Mouse (Mus musculus): ENCODE data around the gene Olfr330.
"Not testable (repeated sequence)": the region's sequence is repeated elsewhere in the genome, so short reads cannot be mapped to it uniquely, and the experiment has no call there.

Gene Olfr330

GRCm38 (mm10) chr11:58534736-58535135, at the start of gene Olfr330:
TSS of gene Olfr330 (minus strand) at chr11:58534836.
- not testable (repeated sequence) for DNase-seq (ENCODE audit: low read depth in 1 of 2, low spot score in 2 of 2)

- no peak for DNase-seq (ENCODE audit: low read depth in 1 of 2, low spot score in 2 of 2)
Observed at GRCm38 (mm10) chr11:58578636-58579035, 44.0 kb upstream of the Olfr330 start.

GRCm38 (mm10) chr11:58577430-58577829, 42.8 kb upstream of the Olfr330 start, which contains the start of gene Olfr325:
TSS of gene Olfr325 (plus strand) at chr11:58577730.
- DNase-seq (ENCODE audit: low read depth in 1 of 2, low spot score in 2 of 2): no peak

GRCm38 (mm10) chr11:58570405-58570804, 35.8 kb upstream of the Olfr330 start, which contains the start of gene Olfr224:
TSS of gene Olfr224 (minus strand) at chr11:58570553.
- DNase-seq (ENCODE audit: low read depth in 1 of 2, low spot score in 2 of 2): no peak

GRCm38 (mm10) chr11:58555536-58555935, 20.9 kb upstream of the Olfr330 start, which contains the start of gene Olfr328:
TSS of gene Olfr328 (minus strand) at chr11:58555636.
- no peak for DNase-seq (ENCODE audit: low read depth in 1 of 2, low spot score in 2 of 2)

- DNase-seq (ENCODE audit: low read depth in 1 of 2, low spot score in 2 of 2): no peak
Observed at GRCm38 (mm10) chr11:58546322-58546721, 11.7 kb upstream of the Olfr330 start, which contains the start of gene Olfr329-ps. TSS of gene Olfr329-ps (minus strand) at chr11:58546422.

- peak in 1 of 2 experiments; percentile 6 for DNase-seq (ENCODE audit: low read depth in 1 of 2, low spot score in 2 of 2)
Observed at GRCm38 (mm10) chr11:58519756-58520155, 14.9 kb downstream of the Olfr330 start.

GRCm38 (mm10) chr11:58518916-58519315, 15.7 kb downstream of the Olfr330 start:
- peak; percentile 49 to 55 for DNase-seq (ENCODE audit: low read depth in 1 of 2, low spot score in 2 of 2)

- DNase-seq (ENCODE audit: low read depth in 1 of 2, low spot score in 2 of 2): not testable (repeated sequence)
Observed at GRCm38 (mm10) chr11:58509058-58509457, 25.6 kb downstream of the Olfr330 start.

- not testable (repeated sequence) for DNase-seq (ENCODE audit: low read depth in 1 of 2, low spot score in 2 of 2)
Observed at GRCm38 (mm10) chr11:58502472-58502871, 32.2 kb downstream of the Olfr330 start, which contains the start of gene Olfr331. TSS of gene Olfr331 (minus strand) at chr11:58502572.

GRCm38 (mm10) chr11:58499290-58499689, 35.3 kb downstream of the Olfr330 start:
- DNase-seq (ENCODE audit: low read depth in 1 of 2, low spot score in 2 of 2): no peak

- DNase-seq (ENCODE audit: low read depth in 1 of 2, low spot score in 2 of 2): no peak
Observed at GRCm38 (mm10) chr11:58498761-58499160, 35.9 kb downstream of the Olfr330 start.

GRCm38 (mm10) chr11:58492455-58492854, 42.2 kb downstream of the Olfr330 start, which contains the start of gene Olfr332:
TSS of gene Olfr332 (minus strand) at chr11:58492555.
- no peak for DNase-seq (ENCODE audit: low read depth in 1 of 2, low spot score in 2 of 2)

Measured in monocyte, adult 2 months (primary cell).